Mouse (Mus musculus) adrenal gland, postnatal 36 days (tissue): ENCODE measurements around the gene Agk. TPM values are rescaled to one million over a fixed set of nuclear protein-coding genes. Genes with fewer than 3 reads are reported as not detected.

Experiments
- DNase-seq, 2 experiments: peaks; one replicate each; pipeline ENCODE4 v3.0.0; 2021; ENCODE audit warnings: mixed read lengths in 1 of 2
- long read RNA-seq, 2 experiments: library from polyadenylated mRNA; stranded (forward); transcript quantifications; one replicate each; pipeline ENCODE4 v2.0.0; 2021; ENCODE audit warnings: borderline sequencing depth in 2 of 2
- total RNA-seq, 2 experiments: library from RNA; stranded (reverse); gene quantifications; 2 replicates each; pipeline ENCODE4 v1.2.3; 2021

The Agk gene
- total RNA-seq, result 10 to 100 TPM; 23.5 to 43.0 TPM
- long read RNA-seq, experiment 1, transcript Agk-201 (16 exons, 2,531 nt), result major isoform, 84 of 99 reads
- long read RNA-seq, experiment 1, partial matches to known transcripts, result 7 of 99 reads
- long read RNA-seq, experiment 1, other reads (novel, unspliced or antisense), result 7 of 99 reads
- long read RNA-seq, experiment 2, transcript Agk-201 (16 exons, 2,531 nt), result major isoform, 11 of 12 reads
- long read RNA-seq, experiment 2, partial matches to known transcripts, result 1 of 12 reads
- long read RNA-seq, experiment 2, other reads (novel, unspliced or antisense), result 0 of 12 reads

GRCm38 (mm10) chr6:40324897-40325841 lies at the start of gene Agk:
TSS of gene Agk (plus strand) at chr6:40325172.
- DNase-seq, result peak; percentile 80 to 81

- DNase-seq, result no peak
Measured at GRCm38 (mm10) chr6:40300707-40301106, 24.3 kb upstream of the Agk start.

GRCm38 (mm10) chr6:40303379-40303778 lies 21.6 kb upstream of the Agk start:
- DNase-seq, result peak; percentile 68 to 69

GRCm38 (mm10) chr6:40304972-40305371 lies 20.0 kb upstream of the Agk start:
- DNase-seq, result no peak

GRCm38 (mm10) chr6:40326341-40326740 lies 1.4 kb downstream of the Agk start:
- DNase-seq, result peak in 1 of 2 experiments; percentile 51

DNA sequence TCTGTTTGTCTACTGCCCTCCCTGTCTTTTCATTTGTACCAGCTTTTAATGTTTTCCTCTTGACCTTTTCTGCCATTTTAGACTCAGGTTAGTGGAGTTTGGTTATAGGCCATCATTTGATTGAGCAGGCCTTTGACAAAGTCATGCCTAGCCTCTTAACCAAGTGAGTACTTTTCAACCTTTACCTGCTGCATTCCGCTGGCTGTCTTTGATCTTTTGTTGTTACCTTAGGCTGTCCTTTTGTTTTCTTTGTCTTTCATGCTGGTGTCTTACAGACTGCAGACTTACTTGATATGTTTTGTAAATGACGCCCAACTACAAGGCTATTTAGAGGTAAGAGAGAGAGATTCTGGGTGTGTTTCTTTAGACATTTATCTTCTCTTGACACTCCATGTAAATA lies 8.5 kb downstream of the Agk start:
- DNase-seq, result no peak

DNA sequence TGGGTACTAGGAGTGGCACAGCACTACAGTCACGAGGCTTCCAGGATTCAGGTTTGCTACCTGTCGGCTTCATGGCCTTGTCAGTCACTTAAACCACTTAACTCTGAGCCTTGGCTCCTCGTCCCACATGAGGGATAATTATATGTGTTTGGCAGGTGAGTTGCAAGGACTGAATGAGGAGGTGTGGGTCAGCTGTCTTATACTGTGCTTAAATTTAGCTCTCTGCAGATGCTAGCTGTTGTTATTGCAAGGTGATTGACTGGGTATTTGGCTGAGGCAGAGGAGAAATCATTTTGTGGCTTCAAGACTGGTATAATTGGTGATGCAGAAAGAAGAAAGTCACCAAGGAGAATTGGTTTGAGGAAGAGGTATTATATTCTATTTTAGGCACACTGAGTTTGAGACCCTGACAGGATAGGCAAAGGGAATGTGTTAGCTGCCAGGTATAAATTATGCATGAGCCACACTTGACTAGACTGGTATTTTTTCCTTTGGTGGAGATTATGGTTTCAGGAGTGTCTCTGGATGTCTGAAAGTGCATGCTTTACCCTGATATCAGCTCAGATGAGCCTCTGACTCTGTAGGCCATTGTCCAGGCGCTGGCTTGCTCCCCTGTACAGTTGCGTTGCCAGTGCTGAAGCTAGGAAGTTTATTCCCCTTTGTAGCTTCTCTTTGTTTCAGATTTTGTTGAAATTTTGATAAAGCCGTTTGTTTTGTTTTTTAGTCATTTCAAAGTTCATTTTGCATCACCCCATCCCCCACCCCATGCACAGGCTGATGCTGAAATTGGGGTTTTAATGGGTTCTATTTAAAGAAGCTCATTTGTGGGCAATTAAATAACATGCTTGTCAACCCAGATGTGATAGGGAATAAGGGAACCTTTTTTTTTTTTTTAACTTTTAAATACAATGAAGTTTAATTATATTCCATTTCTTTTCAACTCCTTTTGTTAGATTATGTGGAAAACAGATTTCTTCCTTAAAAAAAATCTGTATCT lies 12.1 kb downstream of the Agk start:
- no peak for DNase-seq

- DNase-seq, result no peak
Measured at GRCm38 (mm10) chr6:40346959-40347771, 22.2 kb downstream of the Agk start.

DNA sequence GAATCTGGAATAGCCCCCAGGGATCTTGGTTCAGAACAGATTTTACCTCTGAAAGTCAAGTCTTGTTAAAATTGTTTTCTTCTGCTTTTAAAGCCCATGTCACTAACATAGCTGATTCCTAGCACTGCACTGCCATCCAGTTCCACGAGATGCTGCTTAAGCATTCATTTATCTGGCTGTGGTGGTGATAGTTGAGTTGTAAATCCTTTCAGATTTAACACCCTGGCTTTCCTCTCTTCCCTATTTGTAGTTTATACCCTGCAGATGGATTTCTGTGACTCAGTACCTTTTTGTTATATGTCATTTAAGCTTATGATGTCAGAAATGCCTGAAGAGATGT lies 22.8 kb downstream of the Agk start:
- DNase-seq, result no peak

GRCm38 (mm10) chr6:40350041-40350440 lies 25.1 kb downstream of the Agk start:
- DNase-seq, result no peak

GRCm38 (mm10) chr6:40350856-40351255 lies 25.9 kb downstream of the Agk start:
- DNase-seq, result no peak

GRCm38 (mm10) chr6:40353360-40353759 lies 28.4 kb downstream of the Agk start:
- no peak for DNase-seq

GRCm38 (mm10) chr6:40371031-40371430 lies 46.1 kb downstream of the Agk start:
- no peak for DNase-seq

- DNase-seq, result no peak
Measured at GRCm38 (mm10) chr6:40380181-40380580, 55.2 kb downstream of the Agk start.

DNA sequence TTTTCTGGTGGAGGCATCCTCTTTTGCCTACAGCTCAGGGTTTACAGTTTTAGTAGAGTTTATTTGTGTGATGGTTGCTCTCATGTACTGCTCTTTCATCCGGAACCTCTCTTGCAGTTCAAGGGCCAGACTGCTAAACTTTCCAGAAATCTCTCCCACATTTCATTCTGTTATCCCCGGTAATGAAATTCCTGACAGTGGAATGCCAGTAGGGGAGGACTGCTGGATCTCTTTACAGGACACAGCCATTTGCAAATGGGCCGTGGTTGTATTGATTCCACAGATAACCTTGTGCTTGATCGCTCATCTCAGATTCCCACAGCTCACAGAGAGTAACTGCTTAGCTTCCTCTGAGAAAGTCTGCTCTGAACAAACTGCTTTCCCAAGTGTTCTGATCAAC lies 56.9 kb downstream of the Agk start:
- DNase-seq, result no peak

DNA sequence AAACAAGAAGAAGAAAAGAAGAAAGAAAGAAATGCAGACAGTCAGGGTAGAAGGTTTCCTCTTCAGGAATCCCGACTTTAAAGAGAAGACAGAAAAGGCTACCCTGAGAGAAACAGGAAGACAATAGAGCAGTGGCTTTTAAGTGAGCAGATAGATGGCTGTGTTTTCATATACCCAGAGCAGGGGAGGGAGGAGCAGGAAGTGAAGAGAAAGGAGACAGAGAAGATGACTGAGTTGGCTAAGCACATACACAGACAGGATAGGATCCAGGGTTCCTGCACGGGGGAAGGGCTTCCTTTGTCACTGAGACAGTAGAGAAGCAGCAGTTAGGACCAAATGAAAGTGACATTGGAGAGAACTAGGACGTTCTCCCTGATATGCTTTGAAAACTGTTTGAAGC lies 60.7 kb downstream of the Agk start:
- DNase-seq, result no peak

GRCm38 (mm10) chr6:40388660-40389059 lies 63.7 kb downstream of the Agk start:
- DNase-seq, result no peak

GRCm38 (mm10) chr6:40390975-40391374 lies 66.0 kb downstream of the Agk start:
- DNase-seq, result peak in 1 of 2 experiments; percentile 7

DNA sequence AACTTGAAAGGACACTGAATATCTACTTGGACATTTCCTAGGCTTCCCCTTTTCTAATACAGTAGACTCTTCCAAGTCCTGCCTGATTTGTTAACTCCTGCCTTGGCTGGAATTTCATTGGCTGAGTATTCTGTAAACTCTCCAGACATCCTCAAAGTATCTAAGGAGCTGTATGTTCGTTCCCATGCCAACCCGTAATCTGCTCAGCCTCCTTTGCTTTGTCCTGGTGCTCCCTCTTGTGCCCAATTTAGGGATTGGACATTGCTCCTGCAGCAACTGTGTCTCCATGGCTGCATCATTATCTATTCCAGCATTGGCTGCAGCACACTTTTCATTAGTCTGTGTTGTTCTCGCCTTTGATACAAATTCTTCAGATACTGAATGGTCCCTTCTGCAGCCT lies 68.2 kb downstream of the Agk start:
- peak; percentile 68 to 72 for DNase-seq

GRCm38 (mm10) chr6:40402031-40402430 lies 77.1 kb downstream of the Agk start:
- no peak for DNase-seq

GRCm38 (mm10) chr6:40403640-40404285 lies 78.8 kb downstream of the Agk start:
- no peak for DNase-seq
